Comparison of ENCODE assay signal across 20 mouse cellular contexts in the genomic region with DNA sequence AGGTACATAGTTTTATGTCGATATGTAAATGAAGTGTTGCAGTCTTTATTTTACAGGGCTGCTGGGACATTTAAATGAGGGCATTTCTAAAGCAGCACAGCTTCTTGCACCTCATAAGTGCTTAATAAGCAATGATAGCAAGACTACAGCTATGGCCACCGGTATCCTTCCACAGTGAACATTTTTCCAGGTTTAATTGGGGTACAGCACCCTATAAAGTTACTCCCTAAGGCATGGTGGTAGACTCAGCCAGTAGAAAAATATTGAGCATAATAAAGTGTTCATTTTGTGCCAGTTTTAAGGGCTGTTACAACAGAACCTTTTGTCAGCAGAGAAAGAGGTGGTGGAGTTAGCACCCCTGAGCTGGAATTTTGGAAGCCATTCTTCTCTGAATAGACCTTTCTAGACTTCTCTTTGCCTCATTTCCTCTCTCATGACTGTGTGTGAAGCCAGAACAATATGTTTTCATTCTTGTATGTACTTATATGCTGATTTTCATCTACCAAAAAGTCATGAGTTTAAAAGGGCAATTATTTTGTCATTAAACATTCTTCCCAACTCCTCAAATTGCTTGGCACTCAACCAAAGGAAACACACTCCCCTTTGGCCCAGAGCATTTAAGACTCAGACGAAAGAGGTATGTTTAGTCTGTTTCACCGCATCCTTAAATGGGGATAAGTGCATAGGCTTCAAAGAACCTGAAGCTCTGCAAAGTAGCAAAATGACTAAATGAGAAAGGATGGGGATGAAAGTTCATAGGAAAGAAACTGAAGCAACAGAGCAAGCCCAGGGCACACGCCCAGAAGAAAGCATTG.
DNase-seq lines count a peak whose midpoint lies in the region; ATAC-seq and TF ChIP-seq lines count a peak whose summit lies in the region.
"Had no signal": no experiment of that assay in that cellular context is flagged by ENCODE, and none has a peak within 500 bp of the region (broad histone marks: within the 10 kb centered on the region; RNA-seq: fewer than 3 reads in every experiment).

No protein-coding gene starts in this region.

- no peaks in the 10 kb centered on the region for H3K9me3 ChIP-seq in kidney, embryonic 16.5 days (ENCODE audit: low read length)
- no peaks in the 10 kb centered on the region for H3K9me3 ChIP-seq in limb, embryonic 14.5 days (ENCODE audit: control insufficient read depth, low read length)
- H3K9me3 ChIP-seq: embryonic facial prominence, embryonic 15.5 days; forebrain, embryonic 12.5 days; heart, embryonic 13.5 days; hindbrain, embryonic 13.5 days had no signal

- TF ChIP-seq EP300 in heart, adult 2 months (IDR thresholded peaks at IDR 0.05; ENCODE audit: insufficient read depth, low read depth, low read length): no peak

- no peak for TF ChIP-seq POLR2A in embryonic fibroblast, embryonic 13.5 days (IDR thresholded peaks at IDR 0.05; ENCODE audit: low read depth, low read length)
- TF ChIP-seq POLR2A in limb, embryonic 14.5 days (IDR thresholded peaks at IDR 0.05; ENCODE audit: borderline replicate concordance, extremely low read depth, insufficient read depth, insufficient read length): no peak
- no peak for TF ChIP-seq POLR2A in heart, adult 2 months (IDR thresholded peaks at IDR 0.05; ENCODE audit: insufficient read depth, low read depth, low read length)

- TF ChIP-seq CTCF in embryonic fibroblast, embryonic 13.5 days (IDR thresholded peaks at IDR 0.05; ENCODE audit: borderline replicate concordance, insufficient read depth, low read length): no peak
- no peak for TF ChIP-seq CTCF in gastrocnemius, adult 2 months (IDR thresholded peaks at IDR 0.05)
- no peak for TF ChIP-seq CTCF in heart, adult 2 months (IDR thresholded peaks at IDR 0.05)

- H3K4me3 ChIP-seq in kidney, embryonic 16.5 days (ENCODE audit: low read length): no peak overlapping the region
- H3K4me3 ChIP-seq in embryonic fibroblast, embryonic 13.5 days (ENCODE audit: insufficient read depth, low read length): no peak overlapping the region
- no peak overlapping the region for H3K4me3 ChIP-seq in limb, embryonic 14.5 days (replicated peaks; ENCODE audit: low read length)
- no peak overlapping the region for H3K4me3 ChIP-seq in gastrocnemius, adult 2 months
- no peak overlapping the region for H3K4me3 ChIP-seq in heart, adult 2 months
- H3K4me3 ChIP-seq: embryonic facial prominence, embryonic 15.5 days; forebrain, embryonic 12.5 days; heart, embryonic 13.5 days; hindbrain, embryonic 13.5 days had no signal

- no peak overlapping the region for H3K27ac ChIP-seq in kidney, embryonic 16.5 days (ENCODE audit: low read length)
- peak overlapping the region; percentile 34; the same call in 1 of the 2 replicates for H3K27ac ChIP-seq in embryonic fibroblast, embryonic 13.5 days (ENCODE audit: insufficient read depth, low read length)
- no peak overlapping the region for H3K27ac ChIP-seq in limb, embryonic 14.5 days (replicated peaks; ENCODE audit: low read depth, low read length)
- H3K27ac ChIP-seq in gastrocnemius, adult 2 months: no peak overlapping the region
- H3K27ac ChIP-seq in heart, adult 2 months: no peak overlapping the region
- H3K27ac ChIP-seq: embryonic facial prominence, embryonic 15.5 days; forebrain, embryonic 12.5 days; heart, embryonic 13.5 days; hindbrain, embryonic 13.5 days; hindbrain, postnatal 0 days had no signal

- no peak overlapping the region for H3K9ac ChIP-seq in kidney, embryonic 16.5 days (replicated peaks; ENCODE audit: low read length)
- H3K9ac ChIP-seq in limb, embryonic 14.5 days (ENCODE audit: low read depth, low read length, severe bottlenecking): no peak overlapping the region
- H3K9ac ChIP-seq in heart, adult 2 months (ENCODE audit: low read depth, low read length): no peak overlapping the region
- H3K9ac ChIP-seq: embryonic facial prominence, embryonic 15.5 days; forebrain, embryonic 12.5 days; heart, embryonic 13.5 days; hindbrain, embryonic 13.5 days had no signal

- no peaks in the 10 kb centered on the region for H3K27me3 ChIP-seq in kidney, embryonic 16.5 days (ENCODE audit: insufficient read depth, low read length)
- no peaks in the 10 kb centered on the region for H3K27me3 ChIP-seq in limb, embryonic 14.5 days (ENCODE audit: control insufficient read depth, insufficient read depth, low read length)
- H3K27me3 ChIP-seq in heart, adult 2 months (ENCODE audit: control insufficient read depth, insufficient read depth, low read length): no peaks in the 10 kb centered on the region
- H3K27me3 ChIP-seq: embryonic facial prominence, embryonic 15.5 days had no signal

- intact Hi-C loops in gastrocnemius, adult 2 months (cut with DNase I): no loop called here
- intact Hi-C loops in heart, adult 2 months (cut with DNase I): no loop called here

- no peaks in the 10 kb centered on the region for H3K36me3 ChIP-seq in kidney, embryonic 16.5 days (ENCODE audit: insufficient read depth, low read length)
- no peaks in the 10 kb centered on the region for H3K36me3 ChIP-seq in limb, embryonic 14.5 days (ENCODE audit: control insufficient read depth, insufficient read depth, low read length)
- no peaks in the 10 kb centered on the region for H3K36me3 ChIP-seq in heart, adult 2 months (ENCODE audit: control insufficient read depth, insufficient read depth, low read length)
- H3K36me3 ChIP-seq: embryonic facial prominence, embryonic 15.5 days; forebrain, embryonic 12.5 days; heart, embryonic 13.5 days; hindbrain, embryonic 13.5 days had no signal

- DNase-seq in kidney, postnatal 36 days: no peak
- DNase-seq in fibroblast of lung, adult 2 months (ENCODE audit: low read depth): peak; percentile 35
- DNase-seq in limb, embryonic 14.5 days (ENCODE audit: low spot score): peak; percentile 40
- no peak for DNase-seq in gastrocnemius, adult 2 months
- no peak for DNase-seq in heart, adult 2 months
- DNase-seq: adrenal gland, adult 2 months; adrenal gland, postnatal 25 days; cerebellum, adult 18-20 months; cerebellum, adult 9-11 months; cerebellum, postnatal 36 days; gastrocnemius, postnatal 25 days; heart, postnatal 4 days had no signal

- ATAC-seq in kidney, embryonic 16.5 days (ENCODE audit: low FRiP score, low TSS enrichment): peak; percentile 51; the same call in 1 of the 2 replicates
- ATAC-seq in limb, embryonic 14.5 days (ENCODE audit: low FRiP score, low read depth): peak; percentile 64
- ATAC-seq: forebrain, embryonic 16.5 days; hindbrain, postnatal 0 days had no signal

- WGBS in kidney, embryonic 16.5 days: 51% methylated on average over 5 of the region's 5 CpGs
- WGBS in limb, embryonic 14.5 days: 32% methylated on average over 5 of the region's 5 CpGs
- 54% methylated on average over 5 of the region's 5 CpGs for WGBS in heart, adult 2 months

- H3K79me2 ChIP-seq in heart, adult 2 months (replicated peaks; ENCODE audit: control insufficient read depth, insufficient read depth, low read length): no peaks in the 10 kb centered on the region

- H3K4me2 ChIP-seq in kidney, embryonic 16.5 days (replicated peaks; ENCODE audit: low read depth, low read length): no peak overlapping the region
- H3K4me2 ChIP-seq in limb, embryonic 14.5 days (replicated peaks; ENCODE audit: low read depth, low read length, severe bottlenecking): no peak overlapping the region
- H3K4me2 ChIP-seq: embryonic facial prominence, embryonic 15.5 days; forebrain, embryonic 12.5 days; heart, embryonic 13.5 days; hindbrain, embryonic 13.5 days had no signal

- no peaks in the 10 kb centered on the region for H3K4me1 ChIP-seq in kidney, embryonic 16.5 days (ENCODE audit: insufficient read depth, low read length)
- no peaks in the 10 kb centered on the region; the same call in 1 of the 2 replicates for H3K4me1 ChIP-seq in embryonic fibroblast, embryonic 13.5 days (ENCODE audit: control insufficient read depth, insufficient read depth, low read length)
- peaks cover 13% of the 10 kb centered on the region for H3K4me1 ChIP-seq in limb, embryonic 14.5 days (ENCODE audit: control insufficient read depth, insufficient read depth, low read length)
- no peaks in the 10 kb centered on the region for H3K4me1 ChIP-seq in heart, adult 2 months (ENCODE audit: control insufficient read depth, insufficient read depth, low read length)
- H3K4me1 ChIP-seq: embryonic facial prominence, embryonic 15.5 days had no signal

Comparison
In these comparisons a context has a peak if more than half of its experiments do, and no peak if none do; other contexts are left out.
1. DNase-seq: peak in fibroblast of lung, adult 2 months (single experiment) and limb, embryonic 14.5 days (single experiment); none in kidney, postnatal 36 days (0 of 2), gastrocnemius, adult 2 months (single experiment) and heart, adult 2 months (0 of 2).